Mouse (Mus musculus) mouse embryonic stem cell (cell line): ENCODE results near the gene Ccdc88c.

ENCODE experiments used
- in situ Hi-C, 2 experiments: fragments of 300-500 bp; cut with MboI; formaldehyde crosslinking; loops; 1 replicate in 1 of 2; 3 replicates in 1 of 2; pipeline ENCODE4 v1.14.3; 2019 to 2020; ENCODE audit warnings: low sequenced_read_pairs in 2 of 2, low pct_unique_long_range_greater_than_20kb in 1 of 2, mixed read lengths in 1 of 2; ENCODE audit not compliant: unreplicated experiment in 1 of 2

Gene Ccdc88c

GRCm38 (mm10) chr12:100909765-100910164 is 119.1 kb downstream of the Ccdc88c start:
- in situ Hi-C loops, result loop anchor here (5.0 to 10.0 kb wide), 2 partner anchors 57 to 65 kb away; no protein-coding TSS in a partner anchor

GRCm38 (mm10) chr12:100908298-100909034 is 120.4 kb downstream of the Ccdc88c start:
- in situ Hi-C loops, result no loop called here

- in situ Hi-C loops, result no loop called here
Observed at GRCm38 (mm10) chr12:100907598-100908297, 121.1 kb downstream of the Ccdc88c start, which contains the start of gene Gpr68. TSS of gene Gpr68 (minus strand) at chr12:100908198.

- in situ Hi-C loops, result no loop called here
Observed at GRCm38 (mm10) chr12:100906861-100907260, 122.0 kb downstream of the Ccdc88c start.

- in situ Hi-C loops, result no loop called here
Observed at GRCm38 (mm10) chr12:100903761-100904160, 125.1 kb downstream of the Ccdc88c start.

- in situ Hi-C loops, result no loop called here
Observed at GRCm38 (mm10) chr12:100901386-100901785, 127.5 kb downstream of the Ccdc88c start.

GRCm38 (mm10) chr12:100900901-100901300 is 128.0 kb downstream of the Ccdc88c start:
- in situ Hi-C loops, result no loop called here

- in situ Hi-C loops, result no loop called here
Observed at GRCm38 (mm10) chr12:100899111-100899640, 129.7 kb downstream of the Ccdc88c start.

- in situ Hi-C loops, result no loop called here
Observed at GRCm38 (mm10) chr12:100897736-100898650, 130.9 kb downstream of the Ccdc88c start.

GRCm38 (mm10) chr12:100896661-100897060 is 132.2 kb downstream of the Ccdc88c start:
- in situ Hi-C loops, result no loop called here

GRCm38 (mm10) chr12:100895504-100895903 is 133.4 kb downstream of the Ccdc88c start:
- in situ Hi-C loops, result no loop called here

GRCm38 (mm10) chr12:100890548-100890947 is 138.3 kb downstream of the Ccdc88c start:
- in situ Hi-C loops, result no loop called here

- in situ Hi-C loops, result no loop called here
Observed at GRCm38 (mm10) chr12:100887801-100888258, 141.0 kb downstream of the Ccdc88c start.

- in situ Hi-C loops, result no loop called here
Observed at GRCm38 (mm10) chr12:100886877-100887276, 142.0 kb downstream of the Ccdc88c start.

- in situ Hi-C loops, result no loop called here
Observed at GRCm38 (mm10) chr12:100885585-100885984, 143.3 kb downstream of the Ccdc88c start.

GRCm38 (mm10) chr12:100883168-100883567 is 145.7 kb downstream of the Ccdc88c start:
- in situ Hi-C loops, result no loop called here

GRCm38 (mm10) chr12:100878556-100878955 is 150.3 kb downstream of the Ccdc88c start:
- in situ Hi-C loops, result no loop called here

GRCm38 (mm10) chr12:100877936-100878335 is 150.9 kb downstream of the Ccdc88c start:
- in situ Hi-C loops, result no loop called here
